Mouse (Mus musculus): ENCODE measurements around the gene Mrps10.

DNA sequence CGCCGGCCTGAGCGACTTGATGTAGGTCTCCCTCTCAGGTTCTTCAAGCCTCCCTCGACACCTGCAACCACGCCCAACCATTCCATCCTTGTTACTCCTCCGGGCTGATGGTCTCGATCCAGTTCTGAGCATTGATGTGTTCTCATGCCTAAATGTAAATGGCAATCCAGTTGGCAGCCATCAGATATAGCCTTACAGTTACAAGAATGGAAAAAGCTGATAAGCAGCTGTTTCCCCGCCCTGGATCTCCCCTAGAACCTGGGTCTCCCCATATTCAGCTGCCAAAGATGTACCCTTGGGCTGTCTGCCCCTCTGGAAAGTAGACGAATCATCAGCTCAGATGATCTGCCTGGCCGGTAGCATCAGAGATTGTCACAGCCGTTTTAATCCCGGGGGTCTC is 48.9 kb upstream of the Mrps10 start:
- TF ChIP-seq CTCF (IDR thresholded peaks at IDR 0.05; ENCODE audit: insufficient read depth, low read length) (no peak), POLR2A (IDR thresholded peaks at IDR 0.05; ENCODE audit: borderline replicate concordance, extremely low read depth, low read depth, low read length) (no peak)
